Mouse (Mus musculus): ENCODE data around the gene Plk1.

GRCm38 (mm10) chr7:122170705-122171104 lies 11.5 kb downstream of the Plk1 start:
- TF ChIP-seq GATA1 (IDR thresholded peaks at IDR 0.05; ENCODE audit: borderline replicate concordance, low read length) (no peak), FLI1 (IDR thresholded peaks at IDR 0.05; ENCODE audit: low read length) (no peak)
